Mouse (Mus musculus) right cerebral cortex, postnatal 36 days (tissue): ENCODE results near the gene Plin4.
A peak's percentile ranks its signal among the peaks of the same experiment; 100 is the strongest.
"Not testable (repeated sequence)": the region's sequence is repeated elsewhere in the genome, so short reads cannot be mapped to it uniquely, and the experiment has no call there.

Experiments
- DNase-seq, 2 experiments: peaks; one replicate each; pipeline ENCODE4 v3.0.0; 2022; ENCODE audit warnings: low spot score in 2 of 2, mixed read lengths in 1 of 2

The Plin4 gene

GRCm38 (mm10) chr17:56102927-56103326 is 6.7 kb downstream of the Plin4 start:
- no peak for DNase-seq

DNA sequence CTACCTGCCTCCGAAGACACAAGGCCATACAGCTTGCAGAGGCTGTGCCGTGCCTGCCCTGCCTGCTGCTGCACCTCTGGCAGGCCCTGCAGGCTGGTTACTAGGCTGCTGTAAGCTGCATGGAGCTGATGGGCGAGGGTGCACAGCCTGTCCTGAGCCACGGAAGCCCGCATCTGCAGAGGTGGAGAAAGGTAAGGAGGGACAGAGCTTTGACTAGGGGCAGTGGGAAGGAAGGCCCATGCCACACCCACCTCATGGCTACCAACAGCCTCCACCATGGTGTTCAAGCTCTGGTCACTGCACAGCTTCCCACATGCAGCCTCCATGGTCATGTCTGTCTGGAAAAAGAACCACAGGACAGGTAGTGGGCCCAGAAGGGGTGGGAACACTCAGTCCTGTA is 7.4 kb downstream of the Plin4 start:
- DNase-seq, result no peak

DNA sequence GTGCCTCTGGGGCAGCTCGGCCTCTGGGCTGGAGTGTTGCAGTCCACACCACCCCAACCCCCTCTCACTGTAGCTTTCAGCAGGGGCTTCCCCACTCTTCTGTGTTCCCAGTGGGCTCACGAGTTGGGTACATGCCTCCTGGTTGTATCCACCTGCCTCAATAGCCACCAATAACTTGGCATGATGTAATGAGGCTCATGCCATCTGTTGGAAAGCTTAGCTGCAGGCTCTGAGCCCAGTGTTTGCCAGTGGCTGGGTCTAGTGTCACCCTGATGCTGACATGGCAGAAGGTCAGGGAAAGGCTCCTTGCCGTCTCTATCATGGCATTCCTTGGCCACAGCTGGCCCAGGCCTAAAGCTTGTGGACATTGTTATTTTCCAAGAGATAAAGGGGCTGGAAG is 8.8 kb downstream of the Plin4 start:
- no peak for DNase-seq

DNA sequence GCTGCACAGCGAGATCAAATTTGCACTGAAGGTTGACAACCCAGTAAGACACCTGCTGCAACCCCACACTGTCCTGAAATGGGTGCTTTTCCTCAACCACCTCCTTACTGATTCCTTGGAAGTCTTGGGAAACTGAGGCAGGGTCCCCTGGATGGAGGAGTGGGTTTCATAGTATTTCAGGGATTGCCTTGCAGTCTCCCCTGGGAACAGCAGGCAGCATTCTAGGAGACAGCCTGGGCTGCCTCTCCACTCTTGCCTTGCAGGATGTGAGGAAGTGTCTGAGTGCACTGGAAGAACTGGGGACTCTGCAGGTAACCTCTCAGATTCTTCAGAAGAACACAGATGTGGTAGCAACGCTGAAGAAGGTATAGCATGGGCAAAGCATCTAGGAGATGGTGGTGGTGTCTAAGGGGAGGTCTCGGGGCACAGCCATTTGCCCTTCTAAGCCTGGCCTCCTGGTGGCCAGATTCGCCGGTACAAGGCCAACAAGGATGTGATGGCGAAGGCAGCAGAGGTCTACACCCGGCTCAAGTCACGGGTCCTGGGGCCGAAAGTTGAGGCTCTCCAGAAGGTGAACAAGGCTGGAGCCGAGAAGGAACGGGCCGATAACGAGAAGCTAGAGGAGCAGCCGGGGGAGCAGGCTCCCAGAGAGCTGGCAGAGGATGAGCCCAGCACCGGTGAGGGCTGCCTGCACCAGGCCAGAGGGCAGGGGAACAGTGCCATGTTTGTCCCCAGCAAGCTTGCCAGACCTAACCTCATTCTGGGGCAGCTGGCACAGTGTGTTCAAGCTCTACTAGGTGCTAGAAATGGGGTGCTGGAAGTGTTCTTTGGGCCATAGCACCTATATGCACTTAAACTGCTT is 10.7 kb downstream of the Plin4 start:
- DNase-seq, result no peak

GRCm38 (mm10) chr17:56098180-56098579 is 11.4 kb downstream of the Plin4 start:
- no peak for DNase-seq

GRCm38 (mm10) chr17:56096883-56097282 is 12.7 kb downstream of the Plin4 start:
- no peak for DNase-seq

- no peak for DNase-seq
Measured at GRCm38 (mm10) chr17:56092794-56093193, 16.8 kb downstream of the Plin4 start.

- DNase-seq, result no peak
Measured at GRCm38 (mm10) chr17:56092312-56092711, 17.3 kb downstream of the Plin4 start.

GRCm38 (mm10) chr17:56080781-56081585 is 28.6 kb downstream of the Plin4 start:
- DNase-seq, result peak; percentile 44 to 56

GRCm38 (mm10) chr17:56079921-56080320 is 29.7 kb downstream of the Plin4 start:
- DNase-seq, result no peak

DNA sequence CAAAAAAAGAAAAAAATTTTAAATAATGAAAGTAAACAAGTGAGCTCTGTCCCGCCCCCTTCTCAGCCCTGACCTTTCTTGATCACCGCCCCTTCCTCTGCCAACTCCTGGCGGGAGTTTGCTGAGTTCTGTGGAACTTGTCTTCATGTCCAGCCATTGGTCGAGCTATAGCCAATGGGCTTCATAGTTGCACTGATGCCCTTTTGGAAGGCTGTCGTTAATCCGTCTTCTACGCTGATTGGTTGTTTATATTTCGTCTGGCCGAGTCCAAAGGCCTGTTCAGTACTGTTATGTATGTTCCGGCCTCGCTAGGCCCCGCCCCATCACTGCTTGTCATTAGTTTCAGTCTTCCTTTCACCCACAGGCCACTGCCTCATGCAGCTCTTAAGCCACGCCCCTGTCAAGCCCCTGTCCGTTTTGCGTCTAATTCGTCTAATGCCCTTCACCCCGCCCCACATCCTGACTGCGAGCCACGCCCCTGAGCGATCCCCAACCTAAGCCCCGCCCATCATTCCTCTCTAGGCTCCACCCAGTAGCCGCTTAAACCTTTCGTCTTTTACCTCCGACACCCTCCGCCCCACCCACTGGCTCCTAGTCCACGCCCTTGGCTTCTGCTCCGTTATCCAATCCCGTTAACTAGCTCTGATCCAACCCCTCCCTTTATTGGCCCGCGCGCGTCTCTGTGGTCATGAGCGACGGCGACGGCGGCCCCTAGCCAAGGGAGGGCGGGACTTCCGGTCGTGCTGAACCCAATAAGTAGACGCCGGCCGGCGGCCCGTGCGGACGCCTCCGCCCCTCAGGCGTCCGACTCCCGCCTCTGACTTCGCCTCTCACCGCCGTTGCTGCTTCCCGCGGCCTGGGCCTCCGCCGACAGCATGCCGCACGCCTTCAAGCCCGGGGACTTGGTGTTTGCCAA is 30.5 kb downstream of the Plin4 start, which contains the start of gene Hdgfl2:
Hdgfl2 (plus strand) TSS at position 755 of the 916 bp plus-strand sequence.
- DNase-seq, result peak; percentile 100

- not testable (repeated sequence) for DNase-seq
Measured at GRCm38 (mm10) chr17:56078361-56078760, 31.2 kb downstream of the Plin4 start.

GRCm38 (mm10) chr17:56077523-56077922 is 32.1 kb downstream of the Plin4 start:
- no peak for DNase-seq

DNA sequence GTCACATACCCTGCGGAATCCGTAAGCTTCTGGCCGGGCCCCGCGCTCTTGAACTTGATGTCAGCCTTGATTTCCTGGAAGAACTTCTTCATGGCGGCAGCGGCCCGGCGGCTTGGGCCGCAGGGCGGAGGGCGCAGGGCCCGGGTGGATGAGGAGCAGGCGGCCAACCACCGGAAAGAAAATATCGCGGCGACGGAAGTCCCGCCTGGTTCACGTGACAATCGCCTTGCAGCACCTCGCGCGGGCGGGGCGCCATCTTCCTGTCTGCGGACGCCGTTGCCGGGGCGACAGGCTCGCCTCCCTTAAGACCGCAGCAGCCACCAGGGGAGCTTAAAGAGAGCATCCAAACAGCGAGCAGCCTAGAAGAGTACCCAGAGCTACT is 34.8 kb downstream of the Plin4 start, which contains the start of gene Ubxn6:
Ubxn6 (minus strand) TSS at position 202 of the 382 bp plus-strand sequence.
- peak; percentile 98 for DNase-seq

DNA sequence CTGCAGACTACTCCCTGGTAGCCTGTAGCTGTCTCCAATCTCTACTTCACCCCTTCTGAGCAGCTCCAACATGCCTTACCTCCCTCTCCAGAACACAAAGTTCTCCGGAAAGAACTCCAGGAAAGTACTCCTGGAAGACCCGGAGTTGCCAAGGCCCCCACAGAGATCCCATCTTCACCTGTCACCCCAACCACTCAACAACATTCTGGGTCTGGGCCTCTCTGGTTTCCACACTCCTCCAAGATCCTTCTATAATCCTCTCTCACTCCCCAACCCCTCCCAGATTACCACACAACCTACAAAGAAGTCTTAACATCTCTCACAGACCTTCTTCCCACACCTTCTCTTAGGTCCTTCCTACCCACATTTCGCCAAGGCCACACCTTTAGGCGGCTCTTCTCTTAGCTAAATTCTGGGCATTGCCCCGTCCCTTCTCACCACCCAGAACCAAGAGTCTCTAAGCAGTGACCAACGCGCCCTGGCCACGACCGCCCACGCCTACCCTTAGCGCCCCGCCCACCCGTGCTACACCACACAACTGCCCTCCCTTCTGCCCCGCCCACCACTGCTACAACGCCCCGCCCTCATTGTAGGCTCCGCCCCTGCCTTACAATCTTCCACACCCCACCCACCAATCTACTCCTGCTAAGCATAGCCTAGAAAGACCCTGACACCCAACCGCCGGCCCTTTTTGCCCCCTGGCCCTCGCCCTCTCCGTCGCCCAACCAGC is 35.3 kb downstream of the Plin4 start:
- DNase-seq, result peak; percentile 62 to 66

- DNase-seq, result no peak
Measured at GRCm38 (mm10) chr17:56072243-56072642, 37.4 kb downstream of the Plin4 start.

DNA sequence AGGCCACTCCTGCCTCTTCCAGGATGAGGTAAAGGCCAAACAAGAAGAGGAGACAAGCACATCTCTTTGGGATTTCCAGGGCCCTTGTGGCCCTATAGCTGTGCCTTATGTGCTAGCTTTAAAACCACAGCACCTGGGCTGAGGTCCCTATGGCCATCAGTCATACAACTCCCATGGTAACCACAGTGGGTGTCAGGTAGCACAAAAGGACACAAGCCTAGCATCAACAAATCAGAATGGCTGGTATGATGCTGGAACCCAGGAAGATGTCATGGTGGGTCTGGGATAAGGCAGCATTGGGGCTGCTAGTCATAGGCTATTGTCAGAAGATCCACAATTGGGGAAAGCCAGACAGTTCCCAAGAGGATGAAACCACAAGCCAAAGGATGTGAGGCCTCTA is 38.5 kb downstream of the Plin4 start:
- no peak for DNase-seq

GRCm38 (mm10) chr17:56069066-56069465 is 40.5 kb downstream of the Plin4 start:
- no peak for DNase-seq

DNA sequence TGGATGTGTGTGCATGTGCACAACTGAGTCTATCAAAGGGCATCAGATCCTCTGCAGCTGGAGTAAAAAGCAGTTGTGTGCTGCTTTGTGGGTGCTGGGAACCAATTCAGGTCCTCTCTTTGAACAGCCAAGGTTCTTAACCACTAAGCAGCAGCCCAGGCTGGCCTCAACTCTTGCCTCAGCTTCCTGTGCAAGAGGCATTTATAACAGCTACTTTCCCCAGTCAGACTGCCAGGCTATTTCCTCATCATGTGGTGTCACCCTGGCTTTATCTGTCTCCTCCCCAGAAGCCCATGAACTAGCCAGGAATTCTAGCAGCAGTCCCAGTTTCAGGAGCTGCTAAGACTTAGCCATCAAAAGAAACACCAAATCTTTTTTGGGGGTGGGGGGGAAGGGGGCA is 43.2 kb downstream of the Plin4 start:
- DNase-seq, result no peak

GRCm38 (mm10) chr17:56065715-56066114 is 43.9 kb downstream of the Plin4 start:
- not testable (repeated sequence) for DNase-seq

- DNase-seq, result no peak
Measured at GRCm38 (mm10) chr17:56062081-56062480, 47.5 kb downstream of the Plin4 start.
